Mouse (Mus musculus): Measurements from ENCODE around the gene Caln1. TPM values are rescaled to one million over a fixed set of nuclear protein-coding genes. Genes with fewer than 3 reads are reported as not detected.

Caln1 gene
- polyA plus RNA-seq, 1 experiment from 2014 or later = not detected

DNA sequence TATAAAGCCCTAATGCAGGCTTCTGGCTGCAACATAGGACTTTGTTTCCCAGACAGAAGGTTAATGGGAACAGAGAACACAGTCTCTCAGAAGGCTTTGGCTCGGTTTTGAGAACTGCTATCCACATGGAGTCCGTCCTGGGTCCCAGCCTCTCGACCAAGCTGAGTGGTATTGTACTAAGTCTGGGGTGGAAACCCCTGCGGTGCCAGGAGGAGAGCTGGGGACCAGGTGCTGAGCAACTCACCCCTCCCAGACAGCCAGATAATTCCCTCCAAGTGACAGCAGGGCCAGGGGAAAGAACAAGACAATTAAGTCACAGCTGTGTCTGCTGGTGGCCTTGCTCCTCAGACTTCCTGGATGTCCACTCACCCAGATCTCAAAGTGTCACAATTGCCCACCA is 339.4 kb downstream of the Caln1 start:
- Histone ChIP-seq H3K4me1 (replicated peaks; ENCODE audit: control insufficient read depth, insufficient read depth, low read length) (no peaks in the 10 kb centered on the region), H3K27me3 (ENCODE audit: control insufficient read depth, insufficient read depth, low read depth, low read length) (no peaks in the 10 kb centered on the region), H3K27ac (ENCODE audit: low read length) (no peak overlapping the region), H3K4me3 (ENCODE audit: low read length) (no peak overlapping the region), H3K36me3 (ENCODE audit: control insufficient read depth, insufficient read depth, low read length) (no peaks in the 10 kb centered on the region), H3K9me3 (ENCODE audit: control insufficient read depth, low read length) (no peaks in the 10 kb centered on the region), H3K4me2 (ENCODE audit: low read depth, low read length) (no peak overlapping the region), H3K9ac (ENCODE audit: low read length) (no peak overlapping the region)
- 65% methylated on average over 4 of the region's 4 CpGs for WGBS
- ATAC-seq (ENCODE audit: low read depth) = no peak

DNA sequence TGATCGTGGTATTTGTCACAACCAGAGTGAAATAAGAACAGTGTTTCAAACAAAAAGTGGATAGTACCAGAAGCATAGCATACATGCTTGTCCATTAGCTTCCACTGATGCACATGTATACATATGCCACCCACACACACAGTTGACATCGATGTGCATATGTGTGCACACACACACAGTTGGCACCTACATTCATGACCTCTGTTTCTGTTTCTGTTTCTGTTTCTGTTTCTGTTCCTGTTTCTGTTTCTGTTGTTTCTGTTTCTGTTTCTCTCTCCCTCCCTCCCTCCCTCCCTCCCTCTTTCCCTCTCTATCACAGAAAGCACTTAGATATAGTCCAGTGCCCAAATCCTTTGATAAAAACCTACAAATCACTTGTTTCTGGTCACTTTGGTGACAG is 342.4 kb downstream of the Caln1 start:
- H3K27ac ChIP-seq (ENCODE audit: low read length) = no peak overlapping the region
- H3K9ac ChIP-seq (ENCODE audit: low read length) = no peak overlapping the region
- H3K9me3 ChIP-seq (ENCODE audit: control insufficient read depth, low read length) = no peaks in the 10 kb centered on the region
- H3K4me3 ChIP-seq (ENCODE audit: low read length) = no peak overlapping the region
- no peaks in the 10 kb centered on the region for H3K4me1 ChIP-seq (replicated peaks; ENCODE audit: control insufficient read depth, insufficient read depth, low read length)
- ATAC-seq (ENCODE audit: low read depth) = no peak
- no peaks in the 10 kb centered on the region for H3K36me3 ChIP-seq (ENCODE audit: control insufficient read depth, insufficient read depth, low read length)
- 84% methylated on average over 2 of the region's 2 CpGs for WGBS
- H3K4me2 ChIP-seq (ENCODE audit: low read depth, low read length) = no peak overlapping the region
- H3K27me3 ChIP-seq (ENCODE audit: control insufficient read depth, insufficient read depth, low read depth, low read length) = no peaks in the 10 kb centered on the region

DNA sequence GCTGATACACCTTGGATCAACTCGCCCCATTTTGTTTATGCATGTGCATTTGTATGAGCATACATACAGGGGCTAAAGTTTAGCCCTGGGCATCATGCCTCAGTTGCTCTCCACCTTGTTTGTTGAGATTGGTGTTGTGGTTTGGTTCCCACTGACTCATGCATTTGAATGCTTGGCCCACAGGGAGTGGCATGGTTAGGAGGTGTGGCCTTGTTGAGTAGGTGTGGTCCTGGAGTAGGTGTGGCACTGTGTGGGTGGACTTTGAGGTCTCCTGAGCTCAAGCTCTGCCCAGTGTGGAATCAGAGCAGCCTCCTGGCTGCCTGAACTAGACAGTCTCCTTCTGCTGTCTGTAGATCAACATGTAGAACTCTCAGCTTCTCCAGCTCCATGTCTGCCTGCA is 343.0 kb downstream of the Caln1 start:
- WGBS = 63% methylated on average over 1 of the region's 1 CpGs
- Histone ChIP-seq H3K4me1 (replicated peaks; ENCODE audit: control insufficient read depth, insufficient read depth, low read length) (no peaks in the 10 kb centered on the region), H3K36me3 (ENCODE audit: control insufficient read depth, insufficient read depth, low read length) (no peaks in the 10 kb centered on the region), H3K27ac (ENCODE audit: low read length) (no peak overlapping the region), H3K4me3 (ENCODE audit: low read length) (no peak overlapping the region), H3K9ac (ENCODE audit: low read length) (no peak overlapping the region), H3K4me2 (ENCODE audit: low read depth, low read length) (no peak overlapping the region), H3K27me3 (ENCODE audit: control insufficient read depth, insufficient read depth, low read depth, low read length) (no peaks in the 10 kb centered on the region), H3K9me3 (ENCODE audit: control insufficient read depth, low read length) (no peaks in the 10 kb centered on the region)
- no peak for ATAC-seq (ENCODE audit: low read depth)

DNA sequence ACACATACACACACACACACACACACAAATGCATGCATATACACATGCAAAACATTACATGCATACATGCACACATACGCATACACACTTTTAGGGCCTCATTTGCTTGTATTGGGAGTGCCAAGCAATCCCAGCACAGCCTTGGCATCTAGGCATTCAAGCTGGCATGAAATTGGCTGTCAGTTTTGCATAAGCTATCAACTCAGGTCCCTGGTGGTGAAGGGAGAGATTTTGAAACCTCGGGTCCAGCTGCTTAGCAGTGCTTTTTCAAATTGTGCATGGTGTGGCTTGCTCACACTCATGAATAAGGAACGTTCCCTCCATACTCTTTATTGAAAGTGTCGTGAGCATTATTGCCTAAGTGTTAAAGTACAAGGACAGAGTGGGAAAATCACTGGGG is 345.9 kb downstream of the Caln1 start:
- no peak overlapping the region for H3K27ac ChIP-seq (ENCODE audit: low read length)
- WGBS = 75% methylated on average over 4 of the region's 4 CpGs
- no peaks in the 10 kb centered on the region for H3K27me3 ChIP-seq (ENCODE audit: control insufficient read depth, insufficient read depth, low read depth, low read length)
- H3K4me2 ChIP-seq (ENCODE audit: low read depth, low read length) = no peak overlapping the region
- H3K4me3 ChIP-seq (ENCODE audit: low read length) = no peak overlapping the region
- H3K9me3 ChIP-seq (ENCODE audit: control insufficient read depth, low read length) = no peaks in the 10 kb centered on the region
- H3K4me1 ChIP-seq (replicated peaks; ENCODE audit: control insufficient read depth, insufficient read depth, low read length) = no peaks in the 10 kb centered on the region
- ATAC-seq (ENCODE audit: low read depth) = no peak
- H3K36me3 ChIP-seq (ENCODE audit: control insufficient read depth, insufficient read depth, low read length) = no peaks in the 10 kb centered on the region
- H3K9ac ChIP-seq (ENCODE audit: low read length) = no peak overlapping the region

DNA sequence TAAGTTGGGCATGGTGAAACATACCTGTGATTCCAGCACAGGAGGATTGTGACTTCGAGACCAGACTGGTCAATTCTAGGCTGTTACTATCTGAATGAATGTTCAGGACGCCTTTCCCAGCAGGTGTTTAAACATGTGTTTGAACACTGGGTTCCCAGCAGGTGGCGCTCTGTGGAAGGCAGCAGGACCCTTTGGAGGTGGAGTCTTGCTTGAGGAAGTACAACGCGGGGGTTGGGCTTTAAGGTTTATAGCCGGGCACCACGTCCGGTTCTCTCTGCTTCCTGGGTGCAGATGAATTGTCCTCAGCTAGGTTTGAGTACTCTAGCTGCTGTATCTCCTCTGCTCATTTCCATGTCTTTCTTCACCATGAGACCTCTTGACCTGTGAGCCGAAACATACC is 349.1 kb downstream of the Caln1 start:
- H3K27ac ChIP-seq (ENCODE audit: low read length) = no peak overlapping the region
- no peak for ATAC-seq (ENCODE audit: low read depth)
- no peak overlapping the region for H3K4me2 ChIP-seq (ENCODE audit: low read depth, low read length)
- H3K4me3 ChIP-seq (ENCODE audit: low read length) = no peak overlapping the region
- no peaks in the 10 kb centered on the region for H3K4me1 ChIP-seq (replicated peaks; ENCODE audit: control insufficient read depth, insufficient read depth, low read length)
- no peak overlapping the region for H3K9ac ChIP-seq (ENCODE audit: low read length)
- no peaks in the 10 kb centered on the region for H3K27me3 ChIP-seq (ENCODE audit: control insufficient read depth, insufficient read depth, low read depth, low read length)
- 56% methylated on average over 9 of the region's 9 CpGs for WGBS
- no peaks in the 10 kb centered on the region for H3K36me3 ChIP-seq (ENCODE audit: control insufficient read depth, insufficient read depth, low read length)
- H3K9me3 ChIP-seq (ENCODE audit: control insufficient read depth, low read length) = no peaks in the 10 kb centered on the region

DNA sequence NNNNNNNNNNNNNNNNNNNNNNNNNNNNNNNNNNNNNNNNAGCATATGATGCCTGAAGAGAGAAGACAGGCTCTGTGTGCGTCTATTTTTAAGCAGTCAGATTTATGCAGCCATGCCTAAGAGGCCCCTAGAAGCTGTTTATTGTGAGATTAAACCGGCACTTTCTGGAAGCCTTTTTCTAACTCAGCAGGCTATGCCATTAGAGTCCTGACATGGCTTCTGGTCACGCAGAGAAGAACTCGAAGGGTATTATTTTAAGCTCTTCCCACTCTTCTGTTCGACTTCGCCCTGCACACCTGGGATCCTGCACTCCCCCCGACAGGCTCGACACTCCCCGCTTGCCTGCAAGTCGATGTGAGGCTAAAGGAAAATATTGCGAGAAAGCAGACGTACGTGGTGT is 372.9 kb downstream of the Caln1 start:
- Histone ChIP-seq H3K9me3 (ENCODE audit: control insufficient read depth, low read length) (no peaks in the 10 kb centered on the region), H3K36me3 (ENCODE audit: control insufficient read depth, insufficient read depth, low read length) (no peaks in the 10 kb centered on the region), H3K27me3 (ENCODE audit: control insufficient read depth, insufficient read depth, low read depth, low read length) (no peaks in the 10 kb centered on the region), H3K4me1 (replicated peaks; ENCODE audit: control insufficient read depth, insufficient read depth, low read length) (no peaks in the 10 kb centered on the region), H3K4me2 (ENCODE audit: low read depth, low read length) (no peak overlapping the region), H3K27ac (ENCODE audit: low read length) (no peak overlapping the region), H3K4me3 (ENCODE audit: low read length) (no peak overlapping the region), H3K9ac (ENCODE audit: low read length) (no peak overlapping the region)
- WGBS = 82% methylated on average over 13 of the region's 13 CpGs
- ATAC-seq (ENCODE audit: low read depth) = no peak

DNA sequence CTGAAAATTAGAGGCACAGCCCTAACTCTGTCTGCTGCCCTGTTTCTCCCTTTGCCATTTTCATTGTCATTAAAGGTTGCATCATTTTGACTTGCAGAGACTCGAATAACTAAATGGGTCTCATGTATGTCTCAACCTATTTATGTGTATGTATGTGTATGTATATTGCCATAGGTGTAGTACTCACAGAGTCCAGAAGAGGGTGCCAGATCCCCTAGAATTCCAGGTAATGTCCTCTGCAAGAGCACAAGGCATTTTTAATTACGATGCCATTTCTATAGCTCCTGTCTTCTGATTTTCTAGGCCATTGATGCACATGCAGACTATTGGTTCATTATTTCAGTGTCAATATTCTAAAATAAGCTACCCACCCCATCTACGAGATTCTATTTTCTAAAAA is 388.3 kb downstream of the Caln1 start:
- Histone ChIP-seq H3K9me3 (ENCODE audit: control insufficient read depth, low read length) (peaks cover 2% of the 10 kb centered on the region; the same call in 1 of the 2 replicates), H3K4me3 (ENCODE audit: low read length) (no peak overlapping the region), H3K27me3 (ENCODE audit: control insufficient read depth, insufficient read depth, low read depth, low read length) (no peaks in the 10 kb centered on the region), H3K4me1 (replicated peaks; ENCODE audit: control insufficient read depth, insufficient read depth, low read length) (no peaks in the 10 kb centered on the region), H3K4me2 (ENCODE audit: low read depth, low read length) (no peak overlapping the region), H3K27ac (ENCODE audit: low read length) (no peak overlapping the region), H3K36me3 (ENCODE audit: control insufficient read depth, insufficient read depth, low read length) (no peaks in the 10 kb centered on the region), H3K9ac (ENCODE audit: low read length) (no peak overlapping the region)
- no peak for ATAC-seq (ENCODE audit: low read depth)
- WGBS = 82% methylated on average over 3 of the region's 3 CpGs

DNA sequence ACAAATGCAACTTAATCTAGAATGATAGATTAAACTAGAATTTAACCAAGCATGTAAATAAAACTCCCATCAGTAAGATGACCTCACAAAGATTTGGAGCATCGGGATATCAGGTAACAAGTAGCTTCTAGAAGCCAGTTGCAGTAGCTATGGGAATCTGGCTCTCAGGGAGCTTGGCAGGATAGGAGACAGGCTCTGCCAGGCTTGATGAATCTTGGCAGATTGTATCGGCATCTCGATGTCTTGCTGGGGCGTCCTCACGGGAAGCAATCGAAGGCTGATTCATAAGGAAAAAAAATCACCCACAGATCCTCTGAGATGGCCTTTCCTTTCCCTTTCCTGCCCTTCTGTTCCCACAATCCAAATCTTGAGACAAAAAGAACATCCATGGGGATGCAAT is 396.5 kb downstream of the Caln1 start:
- 90% methylated on average over 6 of the region's 6 CpGs for WGBS
- no peak for ATAC-seq (ENCODE audit: low read depth)

DNA sequence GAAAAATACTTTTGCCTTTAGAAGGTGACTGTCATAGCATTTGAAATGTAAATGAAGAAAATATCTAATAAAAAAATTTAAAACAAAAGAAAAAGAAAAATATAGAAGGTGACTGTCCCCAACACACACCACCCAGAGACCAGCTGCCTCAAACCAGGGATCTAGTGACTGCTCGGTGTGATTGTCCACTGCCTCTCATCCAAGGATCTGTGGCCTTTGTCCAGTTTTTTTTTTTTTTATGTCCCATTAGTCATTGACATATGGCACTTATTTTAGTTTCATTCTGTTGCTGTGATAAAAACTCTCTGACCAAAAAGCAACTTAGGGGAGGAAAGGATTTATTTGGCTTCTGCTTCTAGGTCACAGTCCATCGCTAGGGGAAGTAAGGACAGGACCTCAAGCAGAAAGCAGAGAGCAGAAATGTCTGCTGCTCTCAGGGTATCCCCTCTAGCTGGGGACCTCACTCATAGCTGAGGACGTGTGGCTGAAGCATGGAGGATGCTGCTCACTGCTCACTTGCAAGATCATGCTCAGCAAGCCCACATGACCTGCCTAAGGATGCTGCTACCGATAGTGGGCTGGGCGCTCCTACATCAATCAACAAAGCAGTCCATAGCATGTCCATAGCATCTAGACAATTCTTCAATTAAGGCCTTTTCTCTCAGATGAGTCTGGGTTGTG is 401.9 kb downstream of the Caln1 start:
- WGBS = 68% methylated on average over 5 of the region's 5 CpGs

More for the DNA sequence above, 396.5 kb downstream of the Caln1 start:
- Histone ChIP-seq H3K9ac (ENCODE audit: low read length) (no peak overlapping the region), H3K27me3 (ENCODE audit: control insufficient read depth, insufficient read depth, low read depth, low read length) (no peaks in the 10 kb centered on the region), H3K27ac (ENCODE audit: low read length) (no peak overlapping the region), H3K36me3 (ENCODE audit: control insufficient read depth, insufficient read depth, low read length) (no peaks in the 10 kb centered on the region), H3K4me3 (ENCODE audit: low read length) (no peak overlapping the region), H3K4me2 (ENCODE audit: low read depth, low read length) (no peak overlapping the region), H3K4me1 (replicated peaks; ENCODE audit: control insufficient read depth, insufficient read depth, low read length) (no peaks in the 10 kb centered on the region), H3K9me3 (ENCODE audit: control insufficient read depth, low read length) (no peaks in the 10 kb centered on the region)

DNA sequence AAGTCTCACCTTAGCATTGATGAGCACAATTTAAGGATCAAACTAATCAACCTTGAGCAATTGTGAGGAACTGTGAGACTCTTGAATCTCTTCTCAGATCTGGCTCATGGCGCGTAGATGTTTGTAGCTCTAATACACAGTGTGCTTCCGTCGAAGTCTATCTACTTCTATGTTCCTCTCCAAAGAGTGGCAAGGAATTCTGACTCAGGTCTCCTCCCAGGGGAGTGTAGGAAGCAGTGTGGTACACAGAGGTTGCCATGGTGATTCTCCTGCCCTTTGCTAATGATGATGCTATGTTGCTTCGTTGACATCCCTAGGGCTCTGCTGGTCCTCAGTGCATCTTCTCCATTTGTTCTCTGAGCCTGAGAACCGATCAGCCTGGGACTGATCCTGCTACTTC is 403.2 kb downstream of the Caln1 start:
- H3K27ac ChIP-seq (ENCODE audit: low read length) = no peak overlapping the region
- H3K27me3 ChIP-seq (ENCODE audit: control insufficient read depth, insufficient read depth, low read depth, low read length) = no peaks in the 10 kb centered on the region
- ATAC-seq (ENCODE audit: low read depth) = no peak
- no peaks in the 10 kb centered on the region for H3K4me1 ChIP-seq (replicated peaks; ENCODE audit: control insufficient read depth, insufficient read depth, low read length)
- H3K9me3 ChIP-seq (ENCODE audit: control insufficient read depth, low read length) = no peaks in the 10 kb centered on the region
- H3K4me3 ChIP-seq (ENCODE audit: low read length) = no peak overlapping the region
- no peak overlapping the region for H3K9ac ChIP-seq (ENCODE audit: low read length)
- 86% methylated on average over 6 of the region's 6 CpGs for WGBS
- H3K36me3 ChIP-seq (ENCODE audit: control insufficient read depth, insufficient read depth, low read length) = no peaks in the 10 kb centered on the region
- H3K4me2 ChIP-seq (ENCODE audit: low read depth, low read length) = no peak overlapping the region

More for the DNA sequence above, 401.9 kb downstream of the Caln1 start:
- H3K4me3 ChIP-seq (ENCODE audit: low read length) = no peak overlapping the region
- no peak overlapping the region for H3K4me2 ChIP-seq (ENCODE audit: low read depth, low read length)
- no peak overlapping the region for H3K9ac ChIP-seq (ENCODE audit: low read length)
- no peak overlapping the region for H3K27ac ChIP-seq (ENCODE audit: low read length)
- H3K27me3 ChIP-seq (ENCODE audit: control insufficient read depth, insufficient read depth, low read depth, low read length) = no peaks in the 10 kb centered on the region
- H3K4me1 ChIP-seq (replicated peaks; ENCODE audit: control insufficient read depth, insufficient read depth, low read length) = no peaks in the 10 kb centered on the region
- H3K36me3 ChIP-seq (ENCODE audit: control insufficient read depth, insufficient read depth, low read length) = no peaks in the 10 kb centered on the region
- no peak for ATAC-seq (ENCODE audit: low read depth)
- no peaks in the 10 kb centered on the region for H3K9me3 ChIP-seq (ENCODE audit: control insufficient read depth, low read length)

Data from lung, embryonic 16.5 days (tissue).